Mouse (Mus musculus): ENCODE measurements around the gene Ccdc187.

Gene Ccdc187

GRCm38 (mm10) chr2:26294457-26294856 lies at the start of gene Ccdc187:
Ccdc187 (minus strand) TSS chr2:26294557.
- no peak for DNase-seq (ENCODE audit: low read depth, low spot score)

DNA sequence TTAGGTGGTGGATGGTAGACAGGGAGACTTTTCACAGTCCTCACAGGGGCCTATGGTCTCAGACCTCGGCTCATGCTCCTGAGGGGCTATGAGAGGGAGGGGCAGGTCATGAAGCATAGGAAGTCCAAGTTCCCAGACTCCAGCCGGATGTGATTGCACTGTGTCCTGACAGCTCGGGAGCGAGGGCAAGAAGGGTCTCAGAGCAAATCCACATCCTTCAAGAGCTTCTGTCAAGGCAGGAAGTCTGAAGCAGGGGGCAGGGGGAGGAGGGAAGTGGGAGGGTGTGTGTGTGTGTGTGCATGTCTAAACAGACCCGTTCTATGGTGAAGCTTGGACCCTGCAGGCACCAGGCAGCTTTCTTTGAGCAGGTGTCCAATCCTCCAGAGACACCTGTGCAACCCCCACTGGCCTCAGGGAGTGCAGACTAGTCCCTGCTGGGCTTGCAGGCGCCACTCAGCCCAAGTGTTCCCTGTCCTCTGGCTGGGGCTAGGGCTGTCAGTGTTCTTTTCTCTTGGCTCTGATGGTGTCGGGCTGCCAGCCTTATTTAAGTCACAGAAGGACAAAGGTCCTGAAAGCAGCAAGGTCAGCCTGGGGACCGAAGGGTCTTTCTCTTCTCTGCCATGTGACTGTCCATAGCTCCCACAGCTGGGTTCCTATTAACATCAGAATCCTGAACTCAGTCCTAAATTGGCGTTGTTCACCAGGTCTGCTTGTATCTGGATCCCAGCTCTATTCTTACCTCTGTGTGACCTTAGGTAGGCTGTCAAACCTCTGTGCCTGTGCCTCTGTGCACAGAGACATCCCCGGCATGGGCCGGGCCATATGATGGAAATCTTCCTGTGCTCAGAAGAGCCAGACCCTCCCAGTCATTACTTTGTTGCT lies 48.5 kb upstream of the Ccdc187 start:
- no peak for DNase-seq (ENCODE audit: low read depth, low spot score)

GRCm38 (mm10) chr2:26342044-26342443 lies 47.7 kb upstream of the Ccdc187 start:
- DNase-seq (ENCODE audit: low read depth, low spot score): no peak

GRCm38 (mm10) chr2:26341510-26341981 lies 47.2 kb upstream of the Ccdc187 start:
- no peak for DNase-seq (ENCODE audit: low read depth, low spot score)

DNA sequence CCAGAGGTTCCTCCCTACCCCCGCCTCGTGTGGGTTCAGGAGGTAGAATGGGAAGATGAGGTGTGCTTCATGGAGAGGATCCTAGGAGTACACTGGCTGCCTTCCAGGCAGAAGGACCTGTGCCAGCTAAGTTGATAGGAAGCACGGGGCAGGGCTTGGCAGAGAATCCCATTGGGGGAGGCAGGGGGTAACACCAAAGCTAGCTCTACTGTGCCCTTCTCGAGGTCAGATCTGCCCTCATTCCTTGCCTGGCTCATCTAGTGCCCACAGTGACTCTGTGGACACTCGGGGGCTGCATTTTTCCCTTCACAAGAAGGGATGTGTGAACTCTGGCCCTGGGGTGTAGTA lies 44.8 kb upstream of the Ccdc187 start:
- DNase-seq (ENCODE audit: low read depth, low spot score): no peak

GRCm38 (mm10) chr2:26338302-26339203 lies 44.2 kb upstream of the Ccdc187 start:
- DNase-seq (ENCODE audit: low read depth, low spot score): no peak

DNA sequence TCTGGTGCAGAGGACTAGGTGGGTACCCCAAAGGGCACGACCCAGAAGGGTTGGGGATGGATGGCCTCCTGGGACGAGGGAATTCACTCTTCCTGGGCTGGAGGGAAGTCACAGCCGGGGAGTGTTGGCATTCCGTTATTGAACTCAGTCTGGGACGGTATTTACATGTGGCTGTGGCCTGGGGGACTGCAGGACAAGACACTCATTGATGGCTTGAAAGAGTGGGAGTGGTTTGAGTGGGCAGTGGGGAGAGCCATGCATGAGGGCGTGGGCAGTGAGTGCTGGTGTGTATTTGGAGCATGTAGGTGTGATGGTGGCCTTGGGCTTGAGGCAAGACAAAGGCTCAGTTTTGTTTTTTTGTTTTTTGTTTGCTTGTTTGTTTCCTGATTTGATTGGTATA lies 36.3 kb upstream of the Ccdc187 start:
- no peak for DNase-seq (ENCODE audit: low read depth, low spot score)

DNA sequence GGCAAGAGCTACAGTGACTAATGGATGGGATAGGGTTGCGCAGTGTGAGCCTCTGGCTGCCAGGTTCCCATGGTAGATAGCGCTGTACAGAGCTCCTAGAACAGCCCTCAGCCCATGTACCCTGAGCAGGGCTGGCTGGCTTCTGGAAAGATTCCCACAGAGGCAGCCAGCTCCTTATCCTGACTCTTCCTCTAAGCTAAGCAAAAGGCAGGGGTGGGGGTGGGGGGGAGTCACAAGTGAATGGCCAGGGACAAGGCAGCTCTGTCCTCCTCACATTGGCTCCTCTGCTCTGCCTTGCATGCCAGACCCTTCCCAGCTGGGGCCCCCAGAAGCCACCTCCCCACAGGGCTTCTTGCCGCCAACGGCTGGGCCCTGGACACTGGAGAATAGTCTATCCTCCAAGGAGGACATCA lies 35.7 kb upstream of the Ccdc187 start:
- DNase-seq (ENCODE audit: low read depth, low spot score): no peak

DNA sequence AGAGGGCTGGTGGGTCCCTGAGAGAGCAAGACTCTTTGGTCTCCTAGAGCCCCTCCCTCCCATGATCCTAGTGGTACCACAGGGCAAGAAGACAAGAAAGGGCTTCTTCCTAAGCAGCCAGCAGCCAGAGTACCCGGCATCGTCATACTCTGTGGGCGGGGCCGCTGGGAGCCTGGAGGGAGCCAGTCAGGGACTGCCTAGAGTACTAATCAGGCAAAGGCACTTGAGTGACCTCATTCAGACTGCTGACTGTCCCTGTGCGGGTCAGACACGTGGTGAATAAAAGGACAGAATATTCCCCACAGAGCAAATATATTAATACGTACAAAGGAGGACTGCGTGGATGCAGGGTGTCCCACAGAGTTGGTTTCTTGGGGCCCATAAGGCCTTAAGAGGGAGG lies 35.0 kb upstream of the Ccdc187 start:
- no peak for DNase-seq (ENCODE audit: low read depth, low spot score)

DNA sequence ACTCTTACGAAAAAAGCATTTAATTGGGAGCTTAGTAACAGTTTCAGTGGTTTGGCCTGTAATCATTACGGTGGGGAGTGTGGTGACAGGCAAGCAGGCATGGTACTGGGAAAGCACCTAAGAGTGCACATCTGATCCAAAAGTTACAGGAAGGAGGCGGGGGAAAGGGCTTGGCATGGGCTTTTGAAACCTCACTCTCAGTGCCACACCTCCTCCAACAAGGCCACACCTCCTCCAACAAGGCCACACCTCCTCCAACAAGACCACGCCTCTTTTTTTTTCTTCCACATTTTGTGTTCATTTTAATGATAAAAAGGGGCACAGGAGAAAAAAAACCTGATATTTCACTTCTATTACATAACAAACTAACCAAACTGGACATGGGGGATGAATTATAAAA lies 33.5 kb upstream of the Ccdc187 start:
- DNase-seq (ENCODE audit: low read depth, low spot score): no peak

DNA sequence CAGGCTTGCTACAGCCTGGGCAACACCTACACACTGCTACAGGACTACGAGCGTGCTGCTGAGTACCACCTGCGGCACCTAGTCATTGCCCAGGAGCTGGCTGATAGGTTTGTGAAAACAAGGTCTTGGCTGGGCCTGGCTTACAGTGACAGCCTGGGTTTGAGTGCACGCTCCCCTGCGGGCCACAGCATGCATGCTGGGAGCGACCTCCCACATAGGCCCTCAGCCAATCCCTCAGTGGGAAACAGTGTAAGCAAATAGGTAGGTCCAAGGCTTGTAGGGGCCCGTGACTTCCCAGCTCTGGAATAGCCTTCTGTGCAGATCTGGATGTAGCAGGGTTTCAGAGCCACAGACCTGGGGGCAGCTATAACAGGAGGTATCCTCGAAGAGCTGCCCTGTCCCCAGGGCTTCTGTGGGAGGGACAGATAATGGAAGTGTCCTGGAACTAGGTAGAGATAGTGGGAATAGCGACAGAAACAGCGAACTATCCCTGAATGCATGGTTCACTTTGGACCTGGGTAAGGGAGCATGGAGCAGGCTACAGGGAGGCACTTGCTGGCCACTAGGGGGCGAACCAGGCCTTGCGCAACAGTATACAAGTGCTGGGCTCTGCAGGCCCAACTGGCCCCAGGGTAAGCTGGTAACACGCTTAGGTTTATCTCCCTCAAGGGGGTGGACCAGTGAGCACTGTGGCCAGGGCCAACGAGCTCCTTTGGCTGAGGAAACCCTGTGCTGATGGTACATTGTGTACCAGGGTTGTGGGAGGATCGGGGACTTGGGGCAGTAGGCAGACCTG lies 31.2 kb upstream of the Ccdc187 start:
- peak; percentile 33 for DNase-seq (ENCODE audit: low read depth, low spot score)

DNA sequence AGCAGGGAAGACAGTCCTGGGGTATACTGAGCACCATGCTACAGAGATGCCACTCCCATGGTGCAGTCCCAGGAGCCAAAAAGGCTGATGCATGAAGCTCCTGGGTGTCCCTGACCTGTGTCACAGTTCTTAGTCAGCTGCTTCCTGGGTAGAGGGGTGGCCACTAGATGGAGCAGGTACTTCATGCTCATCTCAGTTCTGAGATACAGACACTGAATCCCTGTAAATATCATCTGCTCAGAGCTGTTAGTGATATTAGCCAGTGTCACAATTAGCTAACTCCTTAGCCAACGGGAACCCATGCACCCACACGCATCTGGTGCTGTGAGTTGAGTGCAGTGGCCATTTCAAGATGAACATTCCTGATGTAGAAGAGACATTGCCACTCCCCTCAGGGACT lies 30.6 kb upstream of the Ccdc187 start:
- no peak for DNase-seq (ENCODE audit: low read depth, low spot score)

DNA sequence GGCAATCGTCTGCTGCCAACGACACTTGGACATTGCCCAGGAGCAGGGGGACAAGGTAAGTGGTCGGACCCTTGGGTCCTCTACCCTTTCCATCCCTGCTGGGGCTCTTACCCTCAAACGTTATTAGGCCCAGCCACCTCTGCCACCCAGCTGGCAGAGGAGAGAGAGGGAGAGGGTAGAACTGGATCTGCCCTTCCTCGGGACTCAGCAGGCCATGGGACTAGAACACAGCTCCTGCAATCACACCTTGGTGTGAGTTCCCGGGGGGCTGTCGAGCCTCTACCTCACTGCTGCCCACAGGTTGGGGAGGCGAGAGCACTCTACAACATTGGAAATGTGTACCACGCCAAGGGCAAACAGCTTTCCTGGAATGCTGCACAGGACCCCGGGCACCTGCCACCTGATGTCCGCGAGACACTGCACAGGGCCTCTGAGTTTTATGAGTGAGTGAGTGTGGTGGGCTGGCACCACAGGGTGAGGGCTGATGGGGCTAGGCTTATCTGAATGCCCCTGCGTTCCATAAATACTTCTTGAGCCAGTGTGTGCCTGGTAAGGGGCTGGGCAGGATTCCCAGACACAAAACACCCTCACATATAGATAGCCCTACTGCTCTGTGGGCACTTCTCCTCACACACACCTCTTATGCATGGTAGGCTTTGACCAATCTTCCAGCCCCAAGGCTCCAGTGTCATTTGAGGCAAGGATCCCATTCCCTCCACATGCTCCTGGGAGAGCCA lies 29.4 kb upstream of the Ccdc187 start:
- no peak for DNase-seq (ENCODE audit: low read depth, low spot score)

GRCm38 (mm10) chr2:26320245-26321185 lies 26.2 kb upstream of the Ccdc187 start:
- DNase-seq (ENCODE audit: low read depth, low spot score): no peak

DNA sequence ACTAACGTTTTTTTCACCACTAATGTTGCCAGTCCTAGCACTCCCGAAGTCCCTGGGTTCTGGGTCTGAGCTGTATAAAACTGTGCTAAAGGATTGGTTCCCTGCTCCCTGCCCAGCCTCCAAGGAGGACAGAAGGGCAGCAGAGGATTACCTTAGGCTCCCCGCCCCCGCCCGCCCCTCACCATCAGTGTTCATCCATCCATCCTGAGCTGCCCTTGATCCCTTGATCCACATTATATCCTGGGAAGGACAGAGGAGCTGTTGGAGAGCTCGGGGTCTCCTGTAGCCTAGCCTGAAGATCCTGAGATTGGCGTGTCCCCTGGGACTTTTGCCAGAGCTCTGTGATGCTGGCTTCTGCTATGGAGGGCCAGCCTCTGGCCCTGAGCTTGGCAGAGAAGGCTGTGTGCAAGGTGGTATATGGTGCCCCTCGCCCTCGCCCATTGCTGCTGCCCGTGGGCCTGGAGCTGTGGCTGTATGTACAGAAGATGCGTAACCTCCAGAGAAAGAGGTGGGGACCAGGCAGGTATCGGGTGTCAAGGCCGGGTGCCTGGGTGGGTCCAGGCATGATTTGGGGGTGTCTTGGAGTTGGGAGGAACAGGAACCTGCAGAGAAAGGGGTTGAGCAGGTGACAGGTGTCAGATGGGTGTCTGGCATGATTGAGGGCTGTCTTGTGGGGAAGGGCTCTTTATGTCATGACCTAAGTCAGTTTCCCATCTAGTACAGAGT lies 25.3 kb upstream of the Ccdc187 start:
- no peak for DNase-seq (ENCODE audit: low read depth, low spot score)

- no peak for DNase-seq (ENCODE audit: low read depth, low spot score)
These were observed 24.8 kb upstream of the Ccdc187 start for GRCm38 (mm10) chr2:26319109-26319508.

GRCm38 (mm10) chr2:26317991-26318672 lies 23.8 kb upstream of the Ccdc187 start:
- no peak for DNase-seq (ENCODE audit: low read depth, low spot score)

- no peak for DNase-seq (ENCODE audit: low read depth, low spot score)
These were observed 23.0 kb upstream of the Ccdc187 start for GRCm38 (mm10) chr2:26317371-26317770.
